Mouse (Mus musculus) cerebral cortex, adult 2 months (tissue): ENCODE measurements around the gene Slc29a4.

Experiments used
- WGBS: fragments of 180-500 bp; shearing (Covaris S2); methylation state at CpG from one replicate; pipeline ENCODE4 v1.1.7; 2018; 5-methylcytosine and 5-hydroxymethylcytosine counted together

Slc29a4 gene

DNA sequence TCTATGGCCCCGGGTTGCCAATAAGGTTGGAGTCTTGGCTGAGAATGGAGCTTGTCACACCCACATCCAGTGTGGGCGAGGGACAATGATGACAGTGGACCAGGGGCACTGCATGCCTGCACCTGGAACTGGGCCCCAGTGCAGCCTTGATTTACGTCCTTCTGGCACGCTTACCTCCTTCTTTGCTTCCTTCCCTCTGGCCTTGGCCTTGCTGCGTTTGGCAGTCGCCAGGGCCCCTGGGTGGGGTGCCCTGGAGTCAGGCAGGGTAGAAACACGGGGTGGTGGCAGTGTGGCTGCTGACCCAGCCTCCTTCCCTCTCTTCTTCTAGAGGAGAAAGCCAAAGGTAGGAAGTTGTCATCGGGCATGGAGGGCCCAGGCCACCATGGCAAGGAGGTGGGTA, 47.6 kb downstream of the Slc29a4 start:
- WGBS: 71% methylated on average over 8 of the region's 8 CpGs

GRCm38 (mm10) chr5:142747026-142747629, 54.8 kb downstream of the Slc29a4 start:
- WGBS: 44% methylated on average over 12 of the region's 12 CpGs

- 79% methylated on average over 11 of the region's 11 CpGs for WGBS
Measured at GRCm38 (mm10) chr5:142750173-142750572, 57.9 kb downstream of the Slc29a4 start.

GRCm38 (mm10) chr5:142752241-142752640, 59.9 kb downstream of the Slc29a4 start:
- 64% methylated on average over 13 of the region's 13 CpGs for WGBS

GRCm38 (mm10) chr5:142759786-142760185, 67.5 kb downstream of the Slc29a4 start:
- 47% methylated on average over 8 of the region's 8 CpGs for WGBS

DNA sequence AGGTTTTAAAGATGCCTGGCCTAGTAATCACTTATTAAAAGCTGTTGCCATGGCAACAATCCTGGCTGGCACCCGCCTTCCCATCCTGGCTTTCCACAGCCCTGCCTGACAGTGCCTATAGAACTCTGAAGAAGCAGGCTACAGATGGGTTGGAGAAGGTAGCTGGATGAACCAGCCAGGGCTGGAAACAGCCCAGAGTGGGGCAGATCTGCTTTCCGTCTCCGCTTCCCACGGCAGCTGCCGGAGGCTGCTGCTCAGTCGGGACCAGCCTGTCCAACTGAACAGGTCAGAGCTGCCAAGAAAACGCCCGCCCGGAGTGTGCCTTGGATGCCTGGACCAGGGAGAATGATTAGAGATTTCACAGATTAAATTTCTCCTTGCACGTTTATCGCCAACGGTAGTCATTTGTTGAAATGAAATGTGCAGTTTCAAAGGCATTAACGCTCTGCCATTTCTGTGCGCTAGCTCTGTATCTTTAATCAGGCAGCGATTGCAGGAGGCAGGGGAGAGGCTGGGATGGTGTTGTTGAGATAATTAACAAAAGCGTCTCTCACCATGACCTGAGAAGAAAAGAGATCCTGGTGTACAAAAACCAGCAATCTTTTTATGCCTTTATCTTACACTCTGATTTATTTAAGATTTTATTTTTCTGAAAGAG, 69.1 kb downstream of the Slc29a4 start:
- WGBS: 37% methylated on average over 16 of the region's 16 CpGs

DNA sequence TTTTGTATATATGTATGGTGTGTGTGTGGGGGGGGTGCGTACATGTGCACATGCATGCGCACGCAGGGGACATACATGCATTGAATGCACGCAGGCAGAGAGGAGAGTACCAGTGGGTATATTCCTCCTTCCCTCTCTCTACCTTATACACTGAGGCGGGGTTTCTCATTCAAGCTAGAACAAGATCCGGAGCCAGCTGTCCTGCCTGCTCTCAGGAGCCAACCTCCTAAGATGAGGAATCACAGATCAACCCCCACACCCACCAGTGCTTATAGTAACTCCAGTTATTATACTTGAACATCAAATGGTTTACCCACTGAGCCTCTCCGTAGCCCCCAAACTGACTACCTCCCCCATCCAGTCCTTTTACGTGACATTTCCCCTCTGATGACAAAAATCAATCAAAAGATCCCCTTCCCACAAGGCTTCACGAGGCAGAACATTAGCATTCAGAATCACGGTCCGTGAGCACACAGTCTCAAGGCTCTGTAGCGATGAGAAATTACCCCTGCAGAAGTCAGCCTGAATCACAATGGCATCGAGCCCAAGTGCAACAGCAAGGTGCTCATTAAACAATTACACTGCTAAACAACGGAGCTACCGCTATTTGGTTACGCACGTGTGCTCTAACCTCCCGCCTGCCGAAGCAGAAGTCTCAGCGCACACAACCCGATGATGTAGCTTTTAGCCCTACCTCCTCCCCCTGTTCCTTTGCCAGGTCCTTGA, 69.9 kb downstream of the Slc29a4 start:
- 58% methylated on average over 21 of the region's 21 CpGs for WGBS

- 63% methylated on average over 11 of the region's 11 CpGs for WGBS
Measured at GRCm38 (mm10) chr5:142764306-142764705, 72.0 kb downstream of the Slc29a4 start.

- WGBS: 66% methylated on average over 15 of the region's 15 CpGs
Measured at GRCm38 (mm10) chr5:142764889-142765288, 72.6 kb downstream of the Slc29a4 start.

DNA sequence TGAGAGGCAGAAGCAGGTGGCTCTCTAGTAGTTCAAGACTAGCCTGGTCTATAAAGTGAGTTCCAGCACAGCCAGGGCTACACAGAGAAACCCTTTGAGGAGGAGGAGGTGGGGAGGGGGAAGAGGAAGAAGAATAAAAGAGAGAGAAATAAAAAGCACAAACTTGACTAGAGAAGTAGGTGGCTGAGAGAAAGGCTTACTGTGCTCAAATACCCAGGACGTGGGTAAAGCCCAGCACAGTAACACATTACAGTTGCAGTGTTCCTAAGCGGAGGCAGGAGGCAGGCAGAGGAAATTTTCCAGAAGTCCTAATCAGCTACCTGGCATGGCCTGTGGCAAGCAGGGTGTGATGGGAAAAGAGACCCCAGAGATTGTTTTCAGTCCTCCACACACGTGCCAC, 74.4 kb downstream of the Slc29a4 start:
- 66% methylated on average over 3 of the region's 3 CpGs for WGBS

DNA sequence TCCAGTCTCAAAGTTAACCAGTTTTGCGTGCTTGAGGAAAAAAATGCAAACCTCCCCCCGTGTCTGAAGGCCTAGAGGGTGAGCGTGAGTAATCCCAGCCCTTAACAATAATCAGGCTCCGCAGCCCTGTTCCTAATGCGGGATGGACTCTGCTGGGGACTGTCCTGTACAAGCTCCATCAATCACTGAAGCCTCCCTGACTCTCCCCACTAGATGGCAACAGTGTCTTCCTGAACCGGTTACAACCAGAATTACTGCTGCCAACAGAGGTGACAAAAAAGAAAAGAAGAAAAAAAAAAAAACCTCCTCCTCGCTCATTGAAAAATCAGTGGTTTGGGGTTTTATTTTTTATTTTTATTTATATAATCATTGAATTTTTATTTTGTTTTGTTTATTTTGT, 75.6 kb downstream of the Slc29a4 start:
- 12% methylated on average over 7 of the region's 7 CpGs for WGBS

- WGBS: 55% methylated on average over 10 of the region's 10 CpGs
Measured at GRCm38 (mm10) chr5:142768352-142769267, 76.3 kb downstream of the Slc29a4 start.

DNA sequence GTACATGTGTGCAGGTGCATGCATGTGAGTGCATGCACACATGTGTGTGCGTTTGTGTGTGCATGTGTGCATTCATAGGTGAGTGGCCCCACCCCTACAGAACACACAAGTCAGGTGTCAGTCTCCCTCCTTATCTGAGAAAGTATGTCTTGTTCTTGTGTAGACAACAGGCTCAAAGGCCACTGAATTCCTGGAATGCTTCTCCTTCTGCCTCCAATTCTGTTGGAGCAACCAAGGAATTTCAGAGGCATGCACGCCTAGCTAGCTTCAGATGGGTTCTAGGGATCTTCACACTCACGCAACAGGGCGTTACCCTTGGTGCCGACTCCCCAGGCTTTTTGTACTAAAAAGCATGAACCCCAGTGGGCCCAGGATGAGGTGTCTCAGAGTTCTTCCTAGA, 77.3 kb downstream of the Slc29a4 start:
- WGBS: 60% methylated on average over 5 of the region's 5 CpGs

DNA sequence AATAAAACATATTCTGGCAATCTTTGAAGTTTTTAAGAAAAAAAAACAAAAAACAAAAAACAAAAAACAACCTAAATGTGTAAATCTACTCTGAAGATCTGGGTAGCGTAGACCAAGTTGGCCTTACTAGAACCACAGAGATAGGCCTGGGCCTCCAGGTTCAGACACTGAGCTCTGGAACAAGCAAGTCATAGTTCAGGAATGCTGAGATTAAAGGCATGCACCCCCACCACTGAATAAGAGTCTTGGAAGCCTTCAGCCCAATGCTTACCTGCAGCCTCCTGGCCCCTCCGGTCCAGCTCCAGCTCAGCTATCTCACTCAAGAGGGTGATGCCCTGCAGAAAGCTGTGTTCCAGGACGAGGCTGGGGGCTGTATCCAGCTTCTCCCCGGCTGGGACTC, 78.7 kb downstream of the Slc29a4 start:
- 93% methylated on average over 4 of the region's 4 CpGs for WGBS

DNA sequence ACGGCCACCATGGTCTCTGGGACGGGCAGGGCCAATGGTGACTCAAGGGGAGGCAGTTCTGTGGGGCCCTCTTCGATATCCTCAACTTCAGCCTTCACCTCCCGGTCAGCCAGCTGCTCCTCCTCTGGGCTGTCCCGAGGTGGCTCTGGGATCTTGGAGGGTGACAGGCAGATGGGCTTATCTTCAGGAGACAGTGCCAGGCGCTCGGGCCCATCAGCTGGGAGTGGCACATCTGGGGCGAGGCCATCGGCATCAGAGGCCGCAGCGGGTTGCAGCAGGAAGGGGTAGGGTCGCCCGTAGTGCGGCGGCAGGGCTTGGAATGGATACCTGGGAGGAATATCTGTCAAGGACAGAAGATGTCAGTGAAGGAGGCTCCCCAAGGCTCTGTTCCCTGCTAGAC, 79.7 kb downstream of the Slc29a4 start:
- 91% methylated on average over 15 of the region's 15 CpGs for WGBS
